Mouse (Mus musculus): ENCODE data around the gene Rnd1. TPM values are rescaled to one million over a fixed set of nuclear protein-coding genes. Genes with fewer than 3 reads are reported as not detected.
A peak's percentile ranks its signal among the peaks of the same experiment; 100 is the strongest.

The Rnd1 gene
- polyA plus RNA-seq, 1 experiment = 14.4 TPM

- no peaks in the 10 kb centered on the region for H3K27me3 ChIP-seq (ENCODE audit: control insufficient read depth, insufficient read depth, insufficient read length)
These were observed 44.3 kb downstream of the Rnd1 start for GRCm38 (mm10) chr15:98632921-98633320.

GRCm38 (mm10) chr15:98632107-98632744 lies 45.0 kb downstream of the Rnd1 start:
- H3K4me2 ChIP-seq (ENCODE audit: low read depth) = peak overlapping the region; percentile 98
- no peaks in the 10 kb centered on the region for H3K36me3 ChIP-seq (ENCODE audit: control insufficient read depth, insufficient read depth)
- TF ChIP-seq CEBPB (IDR thresholded peaks at IDR 0.05; ENCODE audit: insufficient read depth, poor library complexity, severe bottlenecking) (no peak), E2F4 (IDR thresholded peaks at IDR 0.05; ENCODE audit: insufficient read depth) (no peak), MYOG (IDR thresholded peaks at IDR 0.05; ENCODE audit: control insufficient read depth in 1 of 3, insufficient read depth in 1 of 3, insufficient read length in 2 of 3, low read depth in 2 of 3) (peak in 1 of 3 experiments; percentile 53), POLR2A (IDR thresholded peaks at IDR 0.05; ENCODE audit: insufficient read length, low read depth) (peak; percentile 93), MAX (IDR thresholded peaks at IDR 0.05; ENCODE audit: low read depth) (no peak), TCF12 (IDR thresholded peaks at IDR 0.05; ENCODE audit: insufficient read depth, poor library complexity, severe bottlenecking) (no peak), SRF (IDR thresholded peaks at IDR 0.05; ENCODE audit: control insufficient read depth, insufficient read length, low read depth) (no peak), REST (IDR thresholded peaks at IDR 0.05; ENCODE audit: insufficient read depth, insufficient read length) (no peak), USF1 (IDR thresholded peaks at IDR 0.05; ENCODE audit: low read depth) (no peak), MYOD1 (IDR thresholded peaks at IDR 0.05; ENCODE audit: control insufficient read depth in 1 of 3, insufficient read length in 2 of 3, low read depth in 2 of 3) (peak in 1 of 3 experiments; percentile 34), TCF3 (IDR thresholded peaks at IDR 0.05; ENCODE audit: insufficient read length, low read depth) (no peak), POLR2AphosphoS2 (IDR thresholded peaks at IDR 0.05; ENCODE audit: insufficient read length, low read depth) (peak; percentile 95)
- H3ac ChIP-seq (ENCODE audit: control insufficient read depth, insufficient read length) = no peak overlapping the region
- peak overlapping the region; percentile 46 for H3K4me3 ChIP-seq
- no peaks in the 10 kb centered on the region for H3K27me3 ChIP-seq (ENCODE audit: control insufficient read depth, insufficient read depth, insufficient read length)
- no peaks in the 10 kb centered on the region for H3K79me2 ChIP-seq (ENCODE audit: control insufficient read depth, insufficient read depth)

More at GRCm38 (mm10) chr15:98632921-98633320, 44.3 kb downstream of the Rnd1 start:
- H3K4me3 ChIP-seq = peak overlapping the region; percentile 46
- peak overlapping the region; percentile 98 for H3K4me2 ChIP-seq (ENCODE audit: low read depth)
- H3K79me2 ChIP-seq (ENCODE audit: control insufficient read depth, insufficient read depth) = no peaks in the 10 kb centered on the region
- TF ChIP-seq MYOG (IDR thresholded peaks at IDR 0.05; ENCODE audit: control insufficient read depth in 1 of 3, insufficient read depth in 1 of 3, insufficient read length in 2 of 3, low read depth in 2 of 3) (no peak), REST (IDR thresholded peaks at IDR 0.05; ENCODE audit: insufficient read depth, insufficient read length) (no peak), POLR2AphosphoS2 (IDR thresholded peaks at IDR 0.05; ENCODE audit: insufficient read length, low read depth) (no peak), TCF3 (IDR thresholded peaks at IDR 0.05; ENCODE audit: insufficient read length, low read depth) (no peak), E2F4 (IDR thresholded peaks at IDR 0.05; ENCODE audit: insufficient read depth) (no peak), SRF (IDR thresholded peaks at IDR 0.05; ENCODE audit: control insufficient read depth, insufficient read length, low read depth) (no peak), MYOD1 (IDR thresholded peaks at IDR 0.05; ENCODE audit: control insufficient read depth in 1 of 3, insufficient read length in 2 of 3, low read depth in 2 of 3) (no peak), USF1 (IDR thresholded peaks at IDR 0.05; ENCODE audit: low read depth) (no peak), MAX (IDR thresholded peaks at IDR 0.05; ENCODE audit: low read depth) (no peak), POLR2A (IDR thresholded peaks at IDR 0.05; ENCODE audit: insufficient read length, low read depth) (no peak), TCF12 (IDR thresholded peaks at IDR 0.05; ENCODE audit: insufficient read depth, poor library complexity, severe bottlenecking) (no peak), CEBPB (IDR thresholded peaks at IDR 0.05; ENCODE audit: insufficient read depth, poor library complexity, severe bottlenecking) (no peak)
- H3ac ChIP-seq (ENCODE audit: control insufficient read depth, insufficient read length) = no peak overlapping the region
- no peaks in the 10 kb centered on the region for H3K36me3 ChIP-seq (ENCODE audit: control insufficient read depth, insufficient read depth)

- Histone ChIP-seq H3K4me2 (ENCODE audit: low read depth) (peak overlapping the region; percentile 98), H3ac (ENCODE audit: control insufficient read depth, insufficient read length) (no peak overlapping the region), H3K36me3 (ENCODE audit: control insufficient read depth, insufficient read depth) (no peaks in the 10 kb centered on the region), H3K4me3 (peak overlapping the region; percentile 46), H3K79me2 (ENCODE audit: control insufficient read depth, insufficient read depth) (no peaks in the 10 kb centered on the region), H3K27me3 (ENCODE audit: control insufficient read depth, insufficient read depth, insufficient read length) (no peaks in the 10 kb centered on the region)
- no peak for TF ChIP-seq CEBPB (IDR thresholded peaks at IDR 0.05; ENCODE audit: insufficient read depth, poor library complexity, severe bottlenecking)
- peak in 1 of 3 experiments; percentile 51 for TF ChIP-seq MYOD1 (IDR thresholded peaks at IDR 0.05; ENCODE audit: control insufficient read depth in 1 of 3, insufficient read length in 2 of 3, low read depth in 2 of 3)
- peak in 1 of 3 experiments; percentile 61 for TF ChIP-seq MYOG (IDR thresholded peaks at IDR 0.05; ENCODE audit: control insufficient read depth in 1 of 3, insufficient read depth in 1 of 3, insufficient read length in 2 of 3, low read depth in 2 of 3)
- no peak for TF ChIP-seq E2F4 (IDR thresholded peaks at IDR 0.05; ENCODE audit: insufficient read depth)
- TF ChIP-seq REST (IDR thresholded peaks at IDR 0.05; ENCODE audit: insufficient read depth, insufficient read length) = no peak
- TF ChIP-seq POLR2A (IDR thresholded peaks at IDR 0.05; ENCODE audit: insufficient read length, low read depth) = peak; percentile 26
These were observed 45.8 kb downstream of the Rnd1 start for GRCm38 (mm10) chr15:98631493-98631892.

GRCm38 (mm10) chr15:98630540-98630939 lies 46.7 kb downstream of the Rnd1 start, which contains the start of gene Cacnb3:
Gene Cacnb3 (plus strand): TSS chr15:98630840.
- Histone ChIP-seq H3K79me2 (ENCODE audit: control insufficient read depth, insufficient read depth) (no peaks in the 10 kb centered on the region), H3ac (ENCODE audit: control insufficient read depth, insufficient read length) (no peak within 1 kb of the TSS), H3K4me3 (peak within 1 kb of the TSS; percentile 46), H3K36me3 (ENCODE audit: control insufficient read depth, insufficient read depth) (no peaks in the 10 kb centered on the region), H3K4me2 (ENCODE audit: low read depth) (peak within 1 kb of the TSS; percentile 98), H3K27me3 (ENCODE audit: control insufficient read depth, insufficient read depth, insufficient read length) (no peaks in the 10 kb centered on the region)
- TF ChIP-seq SRF (IDR thresholded peaks at IDR 0.05; ENCODE audit: control insufficient read depth, insufficient read length, low read depth) (no peak), MYOD1 (IDR thresholded peaks at IDR 0.05; ENCODE audit: control insufficient read depth in 1 of 3, insufficient read length in 2 of 3, low read depth in 2 of 3) (no peak), E2F4 (IDR thresholded peaks at IDR 0.05; ENCODE audit: insufficient read depth) (no peak), REST (IDR thresholded peaks at IDR 0.05; ENCODE audit: insufficient read depth, insufficient read length) (no peak), TCF3 (IDR thresholded peaks at IDR 0.05; ENCODE audit: insufficient read length, low read depth) (no peak), POLR2A (IDR thresholded peaks at IDR 0.05; ENCODE audit: insufficient read length, low read depth) (no peak), POLR2AphosphoS2 (IDR thresholded peaks at IDR 0.05; ENCODE audit: insufficient read length, low read depth) (no peak), MAX (IDR thresholded peaks at IDR 0.05; ENCODE audit: low read depth) (no peak), TCF12 (IDR thresholded peaks at IDR 0.05; ENCODE audit: insufficient read depth, poor library complexity, severe bottlenecking) (no peak), MYOG (IDR thresholded peaks at IDR 0.05; ENCODE audit: control insufficient read depth in 1 of 3, insufficient read depth in 1 of 3, insufficient read length in 2 of 3, low read depth in 2 of 3) (no peak), CEBPB (IDR thresholded peaks at IDR 0.05; ENCODE audit: insufficient read depth, poor library complexity, severe bottlenecking) (no peak)

Data from myocyte (in vitro differentiated cells).